Mouse (Mus musculus) embryo, embryonic 9.5 days (tissue): Measurements from ENCODE around the gene Tyms.
A peak's percentile ranks its signal among the peaks of the same experiment; 100 is the strongest.
"Not testable (repeated sequence)": the region's sequence is repeated elsewhere in the genome, so short reads cannot be mapped to it uniquely, and the experiment has no call there.

Experiments used
- DNase-seq: peaks from one replicate; pipeline ENCODE4 v3.0.0-alpha.2; 2017; ENCODE audit errors: extremely low spot score

Gene Tyms

GRCm38 (mm10) chr5:30103340-30103739, 29.9 kb upstream of the Tyms start:
- no peak for DNase-seq

- DNase-seq, result no peak
Measured at GRCm38 (mm10) chr5:30098260-30098659, 24.8 kb upstream of the Tyms start.

DNA sequence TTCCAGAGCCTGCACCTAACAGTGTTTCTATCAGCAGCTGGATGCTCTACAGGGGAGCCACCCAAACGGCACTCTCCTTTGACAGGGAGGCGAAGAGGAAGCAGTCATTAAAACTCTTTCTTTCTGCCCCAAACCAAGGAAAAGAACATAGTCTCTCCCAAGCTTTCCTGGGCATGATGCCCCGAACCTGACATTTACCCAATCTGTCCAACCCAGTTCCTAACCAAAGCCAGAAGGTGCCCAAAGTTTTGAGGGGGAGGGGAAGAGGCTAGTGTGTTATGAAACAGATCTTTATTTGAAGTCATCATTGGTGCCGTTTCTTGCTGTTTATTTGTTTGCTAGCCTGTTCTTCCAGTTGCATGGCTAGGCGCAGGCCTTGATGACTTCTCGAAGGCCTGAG, 22.3 kb upstream of the Tyms start:
- no peak for DNase-seq

DNA sequence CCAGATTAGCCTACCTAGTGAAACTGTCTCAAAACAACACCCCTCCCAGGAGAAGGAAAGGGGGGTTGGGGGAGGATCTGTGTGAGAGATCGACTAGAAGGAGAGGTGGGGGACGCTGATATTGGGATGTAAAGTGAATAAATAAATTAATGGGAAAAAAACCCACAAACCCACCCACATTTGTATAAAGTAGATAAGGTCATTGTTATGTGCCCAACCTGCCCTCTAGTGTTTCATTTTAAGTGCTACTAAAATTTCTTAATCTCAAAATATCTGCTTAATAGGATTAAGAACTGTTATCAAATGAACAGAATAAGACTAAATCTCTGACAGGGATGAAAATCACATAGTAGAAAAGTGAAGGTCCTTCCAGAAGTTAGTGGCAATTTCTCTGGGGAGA, 21.0 kb upstream of the Tyms start:
- no peak for DNase-seq

DNA sequence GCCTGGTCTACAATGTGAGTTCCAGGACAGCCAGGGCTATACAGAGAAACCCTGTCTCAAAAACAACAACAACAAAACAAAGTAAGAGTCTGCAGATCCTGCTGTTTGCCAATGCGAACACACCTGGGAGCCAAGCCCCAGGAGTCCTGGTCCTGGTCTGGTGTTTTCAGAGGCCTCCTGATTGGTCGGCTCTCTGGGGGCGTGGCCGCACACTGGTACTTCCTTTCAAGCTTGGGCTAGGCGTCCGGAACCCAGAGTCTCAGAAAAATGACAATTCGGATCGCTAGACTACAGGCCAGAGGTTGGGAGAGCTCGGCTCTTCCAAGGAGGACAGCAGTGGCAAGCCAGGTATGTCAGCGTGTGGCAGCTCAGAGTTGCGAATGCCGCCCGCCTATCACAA, 19.3 kb upstream of the Tyms start:
- DNase-seq, result no peak

DNA sequence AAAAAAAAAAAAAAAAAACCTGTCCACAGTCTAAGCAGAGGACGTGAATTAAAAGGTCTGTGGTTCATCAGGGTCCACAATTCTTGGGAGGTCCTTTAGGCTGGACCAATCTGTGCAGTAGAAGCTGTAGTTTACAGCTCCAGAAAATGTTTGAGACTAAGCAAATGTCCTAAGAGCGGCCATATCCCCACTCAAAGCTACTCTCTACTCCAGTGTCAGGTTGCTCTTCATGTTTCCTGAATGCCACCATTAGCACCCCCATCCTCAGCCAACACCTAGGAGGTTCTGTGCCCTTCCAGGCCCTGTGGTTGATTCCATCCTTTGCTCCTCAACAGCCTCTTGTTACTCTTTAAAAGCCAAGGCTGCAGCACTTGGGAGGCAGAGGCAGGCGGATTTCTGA, 1.0 kb downstream of the Tyms start:
- DNase-seq, result no peak

GRCm38 (mm10) chr5:30071677-30072076, 1.7 kb downstream of the Tyms start:
- no peak for DNase-seq

DNA sequence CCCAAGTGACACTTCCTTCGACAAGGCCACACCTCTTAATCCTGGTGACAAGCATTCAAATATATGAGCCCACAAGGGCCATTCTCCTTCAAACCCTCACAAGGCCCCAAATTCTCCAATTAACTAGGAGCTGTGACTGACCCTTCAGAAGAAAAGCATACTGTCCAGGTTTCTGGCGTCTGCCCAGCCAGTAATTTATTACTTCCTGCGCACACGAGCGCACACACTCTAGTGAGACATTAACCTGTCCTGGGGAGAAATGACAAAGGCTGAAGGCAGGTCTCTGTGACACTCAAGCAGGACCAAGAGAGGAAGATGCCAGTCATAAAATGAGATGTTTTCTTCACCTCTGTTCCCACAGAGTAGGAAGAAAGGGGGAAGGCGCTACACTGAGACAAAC, 5.7 kb downstream of the Tyms start:
- no peak for DNase-seq

- not testable (repeated sequence) for DNase-seq
Measured at GRCm38 (mm10) chr5:30059607-30060006, 13.8 kb downstream of the Tyms start.

DNA sequence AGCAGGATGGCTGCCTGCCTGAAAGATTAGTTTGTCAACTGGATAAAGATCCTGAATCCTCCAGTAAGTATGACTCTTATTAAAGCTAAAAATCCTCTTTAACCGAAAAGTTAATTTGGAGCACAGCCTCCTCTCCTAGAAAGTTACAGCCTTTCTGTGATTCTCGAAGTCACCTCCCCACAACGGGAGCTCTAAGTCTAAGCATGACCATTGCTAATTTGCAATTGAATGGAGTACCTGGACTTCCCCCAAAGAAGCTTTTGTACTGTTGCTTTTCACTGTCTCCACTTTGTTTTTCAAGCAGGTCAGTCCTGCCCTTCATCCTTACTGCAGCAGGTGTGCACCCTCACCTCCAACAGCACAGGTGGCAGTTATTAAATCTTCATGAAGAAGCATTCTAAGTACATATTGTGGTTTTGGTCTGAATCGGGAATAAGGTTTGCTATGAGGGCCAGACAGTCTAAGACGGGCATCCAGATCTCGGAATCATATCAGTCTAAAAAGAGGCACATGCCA, 15.1 kb downstream of the Tyms start:
- DNase-seq, result no peak

DNA sequence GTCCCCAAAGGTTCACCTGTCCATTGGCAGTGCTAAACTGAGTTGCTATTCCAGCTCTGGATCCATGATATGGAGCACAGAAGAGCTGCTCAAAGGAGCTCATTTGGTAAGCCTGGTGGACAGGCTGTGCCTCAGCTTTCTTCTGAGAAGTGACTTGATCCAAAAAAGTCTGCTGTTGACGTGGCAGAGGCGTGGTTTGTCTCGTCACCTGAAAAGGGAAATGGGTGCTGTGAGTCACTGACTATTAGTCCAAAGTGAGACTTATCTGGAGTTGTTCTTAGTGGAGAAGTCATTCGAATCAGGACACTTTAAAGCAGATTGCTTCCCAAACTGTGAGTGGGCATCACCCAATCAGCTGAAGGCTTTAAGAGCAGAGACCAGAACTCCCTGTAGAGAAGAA, 33.6 kb downstream of the Tyms start:
- not testable (repeated sequence) for DNase-seq

GRCm38 (mm10) chr5:30039324-30039723, 34.1 kb downstream of the Tyms start:
- DNase-seq, result not testable (repeated sequence)

DNA sequence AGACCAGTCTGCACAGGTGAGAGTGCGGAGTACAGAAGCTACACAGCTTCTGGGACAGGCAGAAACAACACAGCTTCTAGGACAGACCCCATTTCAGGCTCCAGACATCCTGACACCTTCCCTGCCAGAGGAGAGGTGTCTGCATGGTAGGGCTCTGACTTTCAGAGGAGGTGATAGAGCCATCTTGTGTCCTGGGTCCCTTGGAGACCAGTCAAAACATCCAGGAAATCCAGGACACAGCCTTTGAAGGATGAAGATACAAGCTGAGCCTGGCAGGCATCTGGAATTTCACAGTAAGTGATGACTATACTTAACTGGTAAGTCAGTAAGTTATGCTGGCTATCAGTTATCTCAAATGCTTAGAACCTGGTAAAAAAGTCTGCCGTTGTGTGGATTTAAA, 36.3 kb downstream of the Tyms start:
- not testable (repeated sequence) for DNase-seq

GRCm38 (mm10) chr5:30035862-30036261, 37.6 kb downstream of the Tyms start:
- not testable (repeated sequence) for DNase-seq

DNA sequence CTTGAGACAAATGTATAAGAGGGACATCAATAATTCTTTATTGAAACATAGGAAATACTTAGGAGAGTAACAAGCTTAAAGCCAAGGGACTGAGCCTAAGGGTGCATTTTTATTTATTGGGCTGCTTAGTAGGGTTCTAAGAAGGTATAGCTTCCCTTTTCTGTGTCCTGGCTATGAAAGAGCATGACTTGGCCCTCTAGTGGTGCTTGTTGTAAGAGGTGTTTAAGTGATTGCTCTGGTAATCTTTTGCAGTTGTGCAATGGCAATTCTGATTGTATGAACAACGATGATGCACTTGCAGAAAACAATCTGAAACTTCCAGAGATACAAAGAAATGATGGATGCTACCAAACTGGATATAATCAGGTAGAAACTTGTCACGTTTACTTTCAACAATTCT, 58.8 kb downstream of the Tyms start:
- DNase-seq, result peak; percentile 18

DNA sequence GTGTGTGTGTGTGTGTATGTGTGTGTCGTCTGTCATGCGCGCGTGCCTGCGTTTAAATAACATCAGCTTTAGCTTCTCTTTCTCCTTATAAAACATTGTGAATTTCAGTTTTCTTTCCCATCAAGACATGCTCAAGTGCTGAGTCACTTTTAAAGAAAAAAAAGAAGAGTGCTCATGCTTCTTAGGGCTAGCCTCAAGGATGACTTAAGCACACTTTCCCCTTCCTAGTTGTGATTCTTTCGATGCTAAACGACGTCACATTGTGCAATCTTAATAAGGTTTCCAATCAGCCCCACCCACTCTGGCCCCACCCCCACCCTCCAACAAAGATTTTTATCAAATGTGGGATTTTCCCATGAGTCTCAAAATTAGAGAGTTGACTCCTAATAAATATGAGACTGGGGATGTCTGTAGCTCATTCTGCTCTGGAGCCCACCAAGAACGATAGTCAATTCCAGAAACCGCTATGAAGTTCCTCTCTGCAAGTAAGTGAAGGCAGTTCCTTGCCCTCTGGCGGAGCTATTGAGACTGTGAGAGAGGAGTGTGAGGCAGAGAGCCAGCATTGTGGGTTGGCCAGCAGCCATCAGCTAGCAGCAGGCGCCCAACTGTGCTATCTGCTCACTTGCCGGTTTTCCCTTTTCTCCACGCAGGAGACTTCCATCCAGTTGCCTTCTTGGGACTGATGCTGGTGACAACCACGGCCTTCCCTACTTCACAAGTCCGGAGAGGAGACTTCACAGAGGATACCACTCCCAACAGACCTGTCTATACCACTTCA, 60.5 kb downstream of the Tyms start, which contains the start of gene Il6:
TSS of gene Il6 (plus strand) at position 389 of the 778 bp plus-strand sequence.
- DNase-seq, result peak; percentile 4
